Mouse (Mus musculus) ZHBTc4 (cell line): ENCODE data around the gene Cep295nl.
"Not testable (repeated sequence)": the region's sequence is repeated elsewhere in the genome, so short reads cannot be mapped to it uniquely, and the experiment has no call there.

Experiments
- DNase-seq: peaks from one replicate; pipeline ENCODE4 v3.0.0-alpha.2; 2011; ENCODE audit warnings: low read depth, low spot score

Gene Cep295nl

DNA sequence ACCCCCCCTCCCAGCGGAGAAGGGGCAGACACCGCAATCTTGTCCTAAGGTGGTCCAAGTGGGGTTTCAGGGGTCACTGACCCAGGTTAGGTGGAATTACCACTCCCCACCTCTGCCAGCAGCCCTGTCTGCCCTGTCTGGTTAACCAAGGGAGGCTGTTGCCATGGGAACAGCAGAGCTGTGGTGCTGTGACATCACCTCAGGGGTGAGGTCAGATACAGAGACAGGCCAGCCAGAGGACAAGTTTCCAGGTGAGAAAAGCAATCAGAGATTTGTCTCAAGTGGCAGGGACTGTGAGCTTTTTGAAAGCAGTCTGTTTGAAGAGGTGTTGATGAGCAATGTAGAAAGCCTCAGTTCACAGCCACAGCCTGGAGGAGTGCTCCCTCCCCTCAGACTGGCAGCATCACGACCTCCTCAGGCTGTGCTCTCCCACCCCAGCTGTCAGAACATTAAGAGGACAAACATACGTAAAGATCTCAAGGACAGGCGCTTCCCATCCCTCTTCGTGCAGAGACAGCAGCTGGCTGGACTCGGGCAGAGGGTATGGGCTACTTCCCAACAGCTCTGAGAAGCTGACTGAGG is at the start of gene Cep295nl:
TSS of gene Cep295nl (minus strand) at position 101 of the 582 bp plus-strand sequence.
- peak; percentile 28 for DNase-seq

DNA sequence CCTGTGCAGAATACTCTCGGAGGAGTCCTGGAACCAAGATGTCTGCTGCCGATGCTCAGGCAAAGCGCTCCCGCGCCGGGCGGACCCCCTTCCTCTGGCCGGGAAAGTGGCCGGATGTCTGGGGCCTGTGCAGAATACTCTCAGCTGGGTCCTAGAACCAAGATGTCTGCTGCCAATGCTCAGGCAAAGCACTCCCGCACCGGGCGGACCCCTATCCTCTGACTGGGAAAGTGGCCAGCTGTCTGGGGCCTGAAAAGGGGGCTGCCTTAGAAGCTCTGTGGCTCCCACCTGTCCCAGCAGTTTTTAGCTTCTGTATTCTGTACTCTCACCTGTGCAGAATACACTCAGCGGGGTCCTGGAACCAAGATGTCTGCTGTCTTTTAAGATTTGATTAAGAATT is 45.5 kb upstream of the Cep295nl start:
- DNase-seq, result not testable (repeated sequence)

DNA sequence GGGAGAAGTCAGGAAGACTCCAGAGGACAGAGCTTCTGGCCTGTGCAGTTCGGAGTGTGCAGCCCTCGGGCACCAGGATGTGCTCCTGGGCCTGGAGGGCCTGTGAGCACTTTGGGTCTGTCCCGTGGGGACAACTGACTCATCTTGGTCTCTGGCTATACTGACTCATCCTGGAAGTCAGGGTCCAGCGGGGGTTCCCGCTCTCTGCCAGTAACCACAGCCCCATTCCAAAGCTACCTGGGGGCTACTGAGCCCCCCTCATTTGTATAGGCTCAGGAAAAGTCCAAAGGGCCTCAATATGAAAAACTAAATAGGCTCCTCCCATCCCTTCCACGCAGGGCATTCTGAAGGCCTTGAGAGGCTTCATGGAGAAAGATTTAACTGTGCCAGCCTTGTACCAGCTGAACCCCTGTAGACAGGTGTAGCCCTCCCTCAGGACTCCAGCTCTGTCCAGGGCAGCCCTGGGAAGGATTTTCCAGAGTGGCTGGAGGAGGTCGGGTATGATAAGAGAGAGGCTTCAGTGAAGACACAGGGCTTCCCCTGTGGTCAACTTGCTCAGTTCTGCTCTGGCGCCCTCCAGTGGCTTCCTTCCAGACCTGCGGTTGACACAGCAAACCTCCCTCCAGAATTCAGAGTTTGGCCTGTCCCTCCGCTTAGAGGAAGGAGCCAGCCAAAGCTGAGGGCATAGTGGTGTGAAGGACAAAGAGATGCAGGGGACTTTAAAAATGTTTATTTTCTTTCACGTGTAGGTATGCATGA is 37.1 kb upstream of the Cep295nl start:
- peak; percentile 83 for DNase-seq

DNA sequence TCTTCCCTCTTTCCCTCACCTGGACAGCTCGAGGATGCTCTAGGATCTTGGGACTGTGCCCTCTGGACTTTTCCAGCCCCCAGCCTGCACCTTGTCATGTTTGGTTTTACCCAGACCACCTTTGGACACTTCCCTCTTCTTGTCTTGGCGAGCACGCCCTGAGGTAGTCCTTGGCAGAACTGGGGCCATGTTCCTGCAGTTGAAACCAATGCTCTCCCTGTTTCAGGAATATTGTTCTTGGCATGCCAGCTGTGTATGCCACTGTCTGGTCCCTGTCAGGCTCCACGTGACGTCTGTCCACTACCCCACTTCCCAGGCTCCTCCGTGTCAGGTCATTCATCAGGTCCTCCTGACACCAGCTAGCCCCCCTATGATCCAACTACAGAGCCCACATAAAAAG is 36.4 kb upstream of the Cep295nl start:
- DNase-seq, result no peak

DNA sequence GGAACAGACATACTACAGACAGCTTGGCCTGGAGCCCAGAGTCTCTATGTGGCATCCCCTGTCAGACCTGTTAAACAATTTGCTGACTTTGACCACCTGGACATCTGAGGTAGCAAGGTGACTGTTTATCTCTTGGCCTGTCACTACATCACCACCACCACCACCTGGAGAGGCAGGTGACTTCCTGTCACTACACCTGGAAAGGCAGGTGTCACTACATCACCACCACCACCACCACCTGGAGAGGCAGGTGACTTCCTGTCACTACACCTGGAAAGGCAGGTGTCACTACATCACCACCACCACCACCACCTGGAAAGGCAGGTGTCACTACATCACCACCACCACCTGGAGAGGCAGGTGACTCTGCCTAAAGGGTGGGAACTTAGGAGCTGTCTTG is 34.0 kb upstream of the Cep295nl start:
- not testable (repeated sequence) for DNase-seq

DNA sequence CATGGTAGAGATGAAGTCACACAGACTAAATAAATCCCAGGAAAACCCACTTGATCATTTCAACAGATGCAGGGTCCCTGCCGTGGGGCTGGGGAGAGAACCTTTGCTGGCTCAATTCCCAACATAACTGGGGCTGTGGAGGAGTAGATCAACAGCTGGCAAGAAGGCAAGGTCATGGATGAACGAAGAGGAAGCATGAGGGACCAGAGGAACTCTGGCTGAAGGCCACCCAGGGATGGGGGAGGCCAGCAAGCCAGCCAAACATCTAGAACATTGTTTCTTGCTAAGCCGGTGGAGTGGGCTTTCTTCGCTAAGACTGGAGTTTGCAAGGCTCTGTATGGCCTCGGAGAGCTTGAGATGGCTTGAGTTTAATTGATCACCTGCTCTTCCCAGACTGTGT is 33.6 kb upstream of the Cep295nl start:
- DNase-seq, result no peak

DNA sequence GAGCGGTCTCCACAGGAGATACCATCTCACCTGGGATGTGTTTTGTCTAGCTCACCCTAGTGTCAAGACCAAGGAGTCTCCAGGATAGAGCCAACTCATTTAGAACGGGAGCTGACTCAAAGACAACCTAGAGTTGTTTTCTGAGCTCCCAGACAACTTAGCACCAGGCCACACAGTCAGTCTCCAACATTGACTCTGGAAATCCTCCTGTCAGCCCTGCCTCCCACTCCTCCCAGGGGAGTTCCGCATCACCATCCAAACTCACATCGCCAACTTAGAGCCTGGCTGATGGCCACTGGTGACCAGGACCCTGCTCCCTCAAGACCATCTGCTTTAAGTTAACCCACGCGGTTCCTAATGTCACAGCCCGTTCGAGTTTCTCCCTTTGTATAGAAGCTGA is 33.2 kb upstream of the Cep295nl start:
- no peak for DNase-seq

DNA sequence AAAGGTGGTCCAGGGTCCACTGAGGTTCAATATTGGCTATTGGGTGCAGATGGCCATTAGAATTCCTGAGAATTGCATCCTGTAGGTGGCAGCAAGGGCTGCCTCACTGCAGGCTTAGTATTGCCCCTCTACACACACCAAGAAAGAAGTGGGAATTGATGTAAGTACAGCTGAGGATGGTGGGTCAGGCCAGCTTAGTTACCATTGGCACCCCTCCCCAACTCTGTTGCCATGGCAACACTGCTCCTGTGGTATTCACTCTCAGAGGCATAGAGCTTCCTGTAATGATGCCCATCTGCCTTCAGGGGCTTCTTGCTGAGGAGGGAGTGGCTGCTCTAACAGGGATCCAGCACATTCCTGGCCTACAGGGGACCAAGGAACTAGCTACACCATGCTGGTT is 32.7 kb upstream of the Cep295nl start:
- DNase-seq, result peak; percentile 50

DNA sequence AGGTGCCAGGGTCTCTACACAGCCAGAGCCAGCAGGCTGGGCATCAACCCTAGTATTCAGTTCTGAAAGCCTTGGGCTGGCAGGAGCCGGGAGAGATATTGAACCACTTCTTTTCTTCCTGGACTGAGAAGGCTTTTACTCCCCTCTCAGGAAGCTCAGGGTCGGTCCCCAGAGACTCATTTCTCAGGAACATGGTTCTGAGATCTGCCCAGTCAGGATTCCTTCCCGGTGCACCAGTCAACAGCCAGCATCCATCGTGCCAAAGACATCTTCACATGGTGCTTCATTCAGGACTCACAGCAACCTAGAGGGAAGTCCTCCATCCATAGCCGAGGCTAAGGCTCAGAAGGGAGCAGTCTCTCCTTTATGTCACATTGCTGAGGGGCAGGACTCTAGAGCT is 32.2 kb upstream of the Cep295nl start:
- DNase-seq, result no peak

DNA sequence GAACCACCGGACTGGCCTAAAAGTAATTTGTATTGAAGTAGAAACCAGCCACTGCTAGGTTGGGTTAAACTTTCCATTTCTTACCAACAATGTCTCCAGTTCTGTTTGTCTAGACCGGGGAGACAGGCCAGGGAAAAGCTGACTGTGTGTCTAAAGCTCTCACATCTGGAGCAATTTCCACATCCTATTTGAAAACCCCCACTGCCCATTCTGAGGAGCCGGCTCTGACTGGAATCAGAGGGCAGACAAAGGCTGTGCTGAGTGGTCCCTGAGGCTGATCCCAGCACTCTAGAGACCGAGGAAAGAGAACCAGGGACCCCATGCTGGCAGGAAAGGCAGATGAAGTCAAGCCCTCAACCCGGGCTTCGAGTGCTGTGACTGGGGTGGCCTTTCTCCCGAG is 30.3 kb upstream of the Cep295nl start:
- peak; percentile 79 for DNase-seq

DNA sequence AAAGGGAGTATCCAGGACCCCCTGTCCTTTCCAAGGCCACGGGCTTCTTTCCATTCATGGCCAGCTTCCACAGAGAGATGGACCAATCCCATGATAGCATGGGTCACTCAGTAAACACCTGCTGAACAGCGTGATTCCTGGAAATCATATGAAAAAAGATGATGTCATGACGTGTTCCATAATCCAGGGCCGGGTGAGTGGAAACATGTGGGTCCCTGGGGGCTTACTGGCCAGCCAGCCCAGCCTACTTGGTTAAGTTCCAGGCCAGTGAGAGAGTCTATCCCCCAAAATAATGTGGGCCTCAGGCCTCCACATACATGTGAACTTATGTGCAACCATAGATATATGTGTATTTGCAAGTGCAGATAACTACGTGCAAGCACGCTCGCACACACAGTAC is 29.6 kb upstream of the Cep295nl start:
- no peak for DNase-seq

DNA sequence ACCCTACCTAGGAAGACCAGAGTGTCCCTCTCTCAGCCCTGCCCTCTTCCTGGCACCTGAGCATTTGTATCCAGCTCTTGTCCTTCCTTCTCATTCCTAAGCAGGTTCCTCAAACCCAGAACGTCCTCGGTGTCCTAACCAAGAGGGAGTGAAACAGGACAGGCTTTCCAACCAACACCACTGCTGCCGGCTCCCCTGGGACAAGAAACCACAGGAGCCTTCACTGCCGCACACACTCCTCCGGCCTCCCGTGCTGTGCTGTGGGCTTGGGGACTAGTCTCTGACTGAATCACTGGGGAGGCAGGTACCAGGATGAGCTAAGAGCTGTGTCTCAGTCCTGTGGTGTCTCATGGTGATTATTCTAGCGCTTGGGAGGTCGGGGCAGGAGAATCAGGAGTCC is 27.4 kb upstream of the Cep295nl start:
- no peak for DNase-seq

DNA sequence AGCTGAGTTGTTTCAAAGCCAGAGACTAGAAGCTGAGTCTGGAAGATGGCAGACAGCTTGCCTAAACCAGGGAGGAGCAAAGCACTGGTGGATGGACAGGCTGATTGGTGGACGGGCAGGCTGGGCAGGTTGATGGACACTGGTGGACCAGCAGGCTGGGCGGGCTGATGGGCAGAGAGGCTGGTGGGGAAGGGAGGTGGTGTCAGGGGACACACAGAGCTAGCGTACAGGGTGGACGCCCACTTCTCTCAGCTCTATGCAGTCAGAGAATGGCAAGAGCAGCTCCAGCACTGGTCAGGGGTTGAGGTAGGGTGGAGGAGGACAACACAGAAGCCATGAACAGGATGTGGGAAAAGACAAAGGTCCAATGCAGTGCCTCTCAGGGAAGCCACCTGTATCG is 27.0 kb upstream of the Cep295nl start:
- no peak for DNase-seq

DNA sequence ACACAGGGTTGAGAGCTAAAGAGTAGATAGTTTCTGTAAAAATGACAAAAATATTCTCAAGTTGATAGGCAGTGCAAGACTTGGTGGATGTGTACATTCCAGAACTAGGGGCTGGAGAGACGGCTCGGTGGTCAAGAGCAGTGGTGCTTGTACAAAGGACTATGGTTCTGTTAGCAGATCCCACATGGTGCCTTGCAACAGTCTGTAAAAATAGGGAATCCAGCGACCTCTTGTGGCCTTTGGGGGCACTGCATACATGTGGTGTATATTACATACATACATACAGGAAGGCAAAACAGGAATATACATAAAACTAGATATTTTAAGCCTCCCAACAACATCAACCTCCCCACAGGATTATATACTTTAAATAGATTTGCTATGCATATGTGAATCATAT is 26.0 kb upstream of the Cep295nl start:
- peak; percentile 88 for DNase-seq

DNA sequence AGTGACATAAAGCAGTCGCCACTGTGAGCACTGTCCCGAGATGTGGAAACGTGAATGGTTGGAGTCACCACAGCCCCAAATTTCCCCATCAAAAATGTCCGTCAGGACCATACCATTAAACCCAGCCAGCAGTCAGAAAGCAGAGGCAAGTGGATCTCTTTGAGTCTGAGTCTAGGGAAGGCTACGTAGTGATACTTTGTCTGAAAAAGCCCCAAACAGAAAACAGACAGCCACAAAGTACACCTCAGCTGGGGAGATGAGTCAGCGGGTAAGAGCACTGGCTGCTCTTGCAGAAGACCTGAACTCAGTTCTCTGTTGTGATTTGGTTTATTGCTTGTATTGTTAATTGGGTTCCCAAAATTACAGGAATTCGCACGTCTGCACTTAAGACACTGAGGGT is 24.3 kb upstream of the Cep295nl start:
- no peak for DNase-seq

DNA sequence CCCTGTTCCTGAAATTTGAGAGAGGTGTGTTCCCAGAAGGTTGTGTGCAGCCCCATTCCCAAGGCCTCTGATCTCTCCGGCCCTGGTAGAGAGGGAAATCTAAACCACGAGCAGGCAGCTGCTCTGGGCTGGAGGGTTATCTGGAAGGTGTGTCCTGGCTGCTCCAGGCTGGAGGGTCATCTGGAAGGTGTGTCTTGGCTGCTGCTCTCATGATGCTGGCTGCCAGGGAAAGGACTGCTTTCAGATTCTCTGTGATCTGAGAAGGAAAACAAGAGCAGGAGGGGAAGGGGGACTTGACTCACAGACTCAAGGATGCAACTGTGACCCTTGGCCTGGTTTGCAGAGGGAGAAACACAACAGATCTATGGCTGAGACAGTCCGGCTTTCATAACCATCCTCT is 23.8 kb upstream of the Cep295nl start:
- DNase-seq, result no peak

DNA sequence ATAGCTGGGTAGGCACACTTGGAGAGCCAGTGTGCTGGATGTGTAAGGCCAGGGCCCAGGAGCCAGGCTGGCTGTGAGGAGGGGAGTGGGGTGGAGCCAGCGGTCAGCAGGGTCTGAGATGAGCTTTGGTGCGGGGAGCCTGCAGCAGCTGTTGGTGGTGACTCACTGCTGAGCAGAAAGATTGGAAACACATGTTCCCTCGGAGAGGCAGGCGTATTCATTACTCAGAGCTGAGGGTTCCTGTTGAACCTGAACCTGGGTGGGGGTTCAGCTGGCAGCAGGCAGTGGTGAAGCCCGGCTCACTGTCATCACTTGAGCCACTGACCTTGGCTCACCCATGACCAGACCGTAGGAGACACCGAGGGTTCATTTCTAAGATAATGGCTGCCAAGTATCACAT is 22.9 kb upstream of the Cep295nl start:
- no peak for DNase-seq

DNA sequence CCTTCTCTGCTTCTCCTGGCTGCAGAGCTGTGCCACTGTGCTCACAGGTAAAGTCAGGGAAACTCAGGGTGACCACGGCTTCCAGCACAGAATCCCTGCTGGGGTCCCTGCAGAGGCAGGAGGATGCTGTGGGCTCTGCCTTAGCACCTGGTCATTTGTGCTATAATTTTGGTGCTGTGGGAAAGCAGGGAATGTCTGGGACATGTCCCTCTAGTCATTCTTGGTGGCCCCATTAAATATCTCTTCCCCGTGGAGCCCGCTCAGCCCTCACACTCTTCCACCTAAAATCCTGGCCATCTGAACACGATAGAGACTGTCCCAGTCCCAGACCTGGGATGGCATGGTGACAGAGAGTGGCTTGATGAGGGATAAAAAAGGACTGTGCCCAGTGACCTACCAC is 21.7 kb upstream of the Cep295nl start:
- no peak for DNase-seq

DNA sequence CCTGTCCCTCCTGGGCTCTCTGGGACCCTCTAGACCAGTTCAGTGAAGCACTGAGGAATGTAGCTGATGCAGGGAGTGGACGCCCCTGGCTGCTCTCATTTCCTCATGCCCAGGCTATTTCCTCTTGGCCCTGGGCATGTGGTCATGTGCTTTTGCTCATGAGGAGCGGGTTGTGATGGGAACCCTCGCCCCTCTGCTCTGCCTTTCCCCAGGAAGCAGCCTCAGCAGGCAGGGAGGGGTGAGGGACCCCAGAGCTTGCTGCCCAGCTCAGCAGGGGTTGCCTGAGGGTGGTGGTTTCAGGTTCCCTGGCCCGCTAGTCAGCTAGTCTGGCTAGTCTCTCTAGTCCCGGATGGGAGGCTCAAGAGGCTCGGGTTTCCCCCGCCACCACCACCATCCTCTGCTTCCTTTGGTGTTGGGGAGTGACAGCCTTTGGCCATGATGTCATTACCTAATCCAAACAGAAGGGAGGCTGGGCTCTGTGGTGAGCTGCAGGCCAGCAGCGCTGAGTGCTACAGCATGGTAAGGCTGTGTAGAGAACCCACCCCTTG is 20.7 kb upstream of the Cep295nl start:
- no peak for DNase-seq

DNA sequence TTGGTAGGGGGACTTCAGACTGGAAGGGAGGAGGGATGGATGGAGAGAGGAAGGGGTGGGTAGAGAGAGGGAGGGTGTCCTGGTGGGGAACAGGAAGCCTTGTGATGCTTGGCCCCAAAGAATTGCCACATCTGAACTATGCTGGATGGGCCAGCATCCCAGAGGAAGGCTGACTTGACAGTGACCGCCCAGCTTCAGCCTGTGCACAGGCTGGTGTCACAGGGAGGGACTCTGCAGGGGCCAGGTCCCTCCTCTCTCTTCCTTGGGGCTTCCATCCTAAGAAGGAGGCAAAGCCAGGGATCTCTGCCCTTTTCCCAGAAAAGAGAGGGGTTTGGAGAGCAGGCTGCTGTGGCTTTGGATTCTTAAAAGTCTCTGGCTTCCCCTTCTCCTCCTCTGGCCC is 20.2 kb upstream of the Cep295nl start:
- DNase-seq, result no peak

DNA sequence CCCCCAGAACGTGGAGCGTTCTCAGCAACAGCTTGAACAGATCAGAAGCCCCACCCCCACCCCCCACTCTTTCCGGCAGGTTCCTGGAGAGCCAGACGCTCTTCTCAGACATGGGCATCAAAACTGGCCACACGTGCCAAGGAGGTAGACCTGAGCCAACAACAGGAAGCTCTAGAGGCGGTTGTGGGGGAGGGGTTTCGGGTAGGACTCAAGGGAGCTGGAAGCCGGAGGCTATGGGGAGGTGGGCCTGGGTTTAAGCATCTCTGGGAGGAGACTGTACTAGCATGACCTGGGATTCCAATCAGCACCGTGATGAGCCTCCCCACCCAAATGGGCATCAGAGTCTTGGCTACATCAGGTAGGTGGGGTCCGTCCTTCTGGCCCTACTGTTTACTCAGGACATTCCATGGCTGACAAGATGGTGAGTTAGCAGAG is 18.6 kb upstream of the Cep295nl start:
- no peak for DNase-seq

DNA sequence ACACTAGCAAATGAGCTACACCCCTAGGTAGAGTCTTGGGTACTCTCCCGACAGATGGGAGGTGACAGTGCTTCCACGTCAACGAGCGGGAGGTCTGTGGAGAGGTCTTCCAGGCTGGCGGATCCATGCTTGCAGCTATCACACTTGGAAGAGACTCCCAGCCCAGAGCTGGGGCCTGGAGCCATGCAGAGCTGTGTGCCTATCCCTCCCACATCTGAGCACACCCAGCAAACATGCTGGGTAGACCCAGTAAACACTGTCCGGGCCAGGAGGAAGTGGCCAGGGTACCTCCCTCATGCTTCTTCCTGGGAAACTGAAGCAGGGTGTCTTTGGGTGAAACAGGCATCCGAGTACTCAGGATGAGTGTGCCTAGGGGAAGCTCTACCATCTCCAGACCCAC is 18.2 kb upstream of the Cep295nl start:
- peak; percentile 19 for DNase-seq

DNA sequence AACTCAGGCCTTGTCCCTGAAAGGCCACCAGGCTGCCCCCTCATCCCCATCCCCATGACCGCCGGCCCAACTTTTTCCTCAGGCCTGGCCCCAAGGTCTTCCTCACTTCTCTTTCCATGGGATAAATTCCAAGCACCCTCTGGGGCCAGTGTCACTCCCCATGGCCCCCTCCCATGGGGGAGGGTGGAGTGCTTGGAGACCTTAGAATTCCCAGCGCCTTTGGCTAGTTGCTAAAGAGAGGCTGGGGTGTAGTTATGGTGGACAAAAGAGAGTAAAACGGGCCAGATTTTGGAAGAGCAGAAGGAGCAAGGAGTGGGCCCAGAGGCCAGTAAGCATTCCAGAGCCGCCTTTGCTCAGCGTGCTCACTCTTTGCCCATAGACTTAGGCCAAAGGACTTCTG is 13.3 kb upstream of the Cep295nl start, which contains the start of gene Timp2:
TSS of gene Timp2 (minus strand) at position 101 of the 400 bp plus-strand sequence.
- DNase-seq, result no peak
